9 mouse cellular contexts compared by ENCODE assay signal in the genomic region with DNA sequence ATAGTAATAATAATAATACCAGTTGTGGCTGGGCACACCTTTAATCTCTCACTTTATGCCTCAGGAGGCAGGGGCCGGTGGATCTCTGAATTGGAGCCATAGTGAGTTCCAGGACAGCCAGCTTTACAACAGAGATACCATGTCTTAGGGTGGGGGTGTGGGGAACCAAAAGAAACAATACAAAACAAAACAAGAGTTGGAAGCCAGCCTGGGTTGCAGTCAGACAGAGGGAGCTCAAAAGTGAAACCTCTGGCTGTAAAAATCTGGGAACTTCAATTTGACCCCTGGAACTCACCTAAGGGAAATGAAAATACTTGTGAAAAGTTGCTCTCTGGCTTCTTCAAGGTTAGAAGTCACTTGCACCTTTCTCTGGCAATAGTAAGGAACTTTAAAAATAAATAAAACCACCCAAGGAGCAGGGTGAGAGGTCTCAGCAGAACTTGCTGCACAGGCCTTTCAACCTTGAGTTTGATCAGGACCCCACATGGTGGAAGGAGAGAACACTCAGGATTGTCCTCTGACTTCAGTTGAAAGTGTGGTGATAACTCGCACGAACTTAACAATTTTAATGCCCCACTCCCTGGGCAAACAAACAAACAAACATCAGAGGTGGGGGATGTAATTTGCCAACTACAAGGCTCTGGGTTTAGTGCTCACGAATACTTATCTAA. TPM values are rescaled to one million over a fixed set of nuclear protein-coding genes. Genes with fewer than 3 reads are reported as not detected.
DNase-seq lines count a peak whose midpoint lies in the region; ATAC-seq and TF ChIP-seq lines count a peak whose summit lies in the region.
"Had no signal": no experiment of that assay in that cellular context is flagged by ENCODE, and none has a peak within 500 bp of the region (broad histone marks: within the 10 kb centered on the region; RNA-seq: fewer than 3 reads in every experiment).

No protein-coding gene starts in this region.

- peak overlapping the region; percentile 98 for H3K4me3 ChIP-seq in C2C12 (ENCODE audit: insufficient read depth, poor library complexity, severe bottlenecking)
- H3K4me3 ChIP-seq in forebrain, embryonic 16.5 days (replicated peaks; ENCODE audit: low read length) = peak overlapping the region; percentile 99
- H3K4me3 ChIP-seq in liver, embryonic 11.5 days (ENCODE audit: low read depth, low read length) = peak overlapping the region; percentile 99

- peak overlapping the region; percentile 52 for H3ac ChIP-seq in C2C12 (ENCODE audit: control insufficient read depth, insufficient read length, low read depth)

- intact Hi-C loops in left cerebral cortex, postnatal 14 days (cut with DNase I) = no loop called here

- peak overlapping the region; percentile 78 for H3K4me2 ChIP-seq in forebrain, embryonic 16.5 days (ENCODE audit: low read length)
- H3K4me2 ChIP-seq in liver, embryonic 11.5 days = peak overlapping the region; percentile 64

- no peak for ATAC-seq in forebrain, embryonic 16.5 days
- ATAC-seq in liver, embryonic 11.5 days (replicated peaks; ENCODE audit: low FRiP score) = no peak

- H3K9me3 ChIP-seq in forebrain, embryonic 16.5 days (ENCODE audit: control insufficient read depth, low read length) = no peaks in the 10 kb centered on the region
- H3K9me3 ChIP-seq in liver, embryonic 11.5 days (ENCODE audit: control insufficient read depth, low read length) = no peaks in the 10 kb centered on the region

- H3K79me2 ChIP-seq in C2C12 (ENCODE audit: control insufficient read depth, insufficient read depth) = peaks cover 47% of the 10 kb centered on the region

- TF ChIP-seq CTCF in C2C12 (IDR thresholded peaks at IDR 0.05; ENCODE audit: control insufficient read depth, insufficient read depth, insufficient read length) = no peak

- peak overlapping the region; percentile 68 for H3K9ac ChIP-seq in forebrain, embryonic 16.5 days (replicated peaks; ENCODE audit: low read depth, low read length)
- H3K9ac ChIP-seq in liver, embryonic 11.5 days (ENCODE audit: low read depth, low read length) = peak overlapping the region; percentile 81

- H3K4me1 ChIP-seq in forebrain, embryonic 16.5 days (replicated peaks; ENCODE audit: control insufficient read depth, insufficient read depth, low read length) = peaks cover 23% of the 10 kb centered on the region
- H3K4me1 ChIP-seq in liver, embryonic 11.5 days (replicated peaks; ENCODE audit: control insufficient read depth, insufficient read depth, low read length) = peaks cover 26% of the 10 kb centered on the region

- H3K27me3 ChIP-seq in C2C12 (ENCODE audit: control insufficient read depth, insufficient read depth, insufficient read length) = no peaks in the 10 kb centered on the region
- H3K27me3 ChIP-seq in forebrain, embryonic 16.5 days (replicated peaks; ENCODE audit: control insufficient read depth, insufficient read depth, low read length) = no peaks in the 10 kb centered on the region
- H3K27me3 ChIP-seq in liver, embryonic 11.5 days (replicated peaks; ENCODE audit: control insufficient read depth, insufficient read depth, low read length) = no peaks in the 10 kb centered on the region

- H3K27ac ChIP-seq in forebrain, embryonic 16.5 days (ENCODE audit: low read length) = no peak overlapping the region
- peak overlapping the region; percentile 77 for H3K27ac ChIP-seq in liver, embryonic 11.5 days (ENCODE audit: low read depth, low read length)

- DNase-seq in cerebellum, adult 9-11 months = peak; percentile 43
- DNase-seq in cerebellum, postnatal 10 days = no peak
- DNase-seq in liver, embryonic 11.5 days (ENCODE audit: low spot score) = no peak
- no peak for DNase-seq in layer of hippocampus, postnatal 25 days (ENCODE audit: extremely low spot score in 1 of 2, low spot score in 1 of 2)
- no peak for DNase-seq in frontal cortex, postnatal 25 days (ENCODE audit: low spot score in 2 of 2)
- DNase-seq in left cerebral cortex, postnatal 14 days (ENCODE audit: low spot score in 2 of 2) = no peak

- H3K79me3 ChIP-seq in C2C12 (ENCODE audit: low read depth) = peaks cover 32% of the 10 kb centered on the region

- 28% methylated on average over 4 of the region's 4 CpGs for WGBS in forebrain, embryonic 16.5 days
- WGBS in liver, embryonic 11.5 days = 26% methylated on average over 4 of the region's 4 CpGs

- H3K36me3 ChIP-seq in C2C12 (ENCODE audit: control insufficient read depth, insufficient read depth) = peaks cover 7% of the 10 kb centered on the region
- no peaks in the 10 kb centered on the region for H3K36me3 ChIP-seq in forebrain, embryonic 16.5 days (ENCODE audit: control insufficient read depth, insufficient read depth)
- no peaks in the 10 kb centered on the region for H3K36me3 ChIP-seq in liver, embryonic 11.5 days (ENCODE audit: control insufficient read depth, insufficient read depth, low read length)

TF ChIP-seq in C2C12, 6 proteins besides CTCF, POLR2A, EP300 and RAD21:
- no peak for TF ChIP-seq MYOG (IDR thresholded peaks at IDR 0.05; ENCODE audit: control insufficient read depth, extremely low read depth, insufficient read length)
- TF ChIP-seq CEBPB (IDR thresholded peaks at IDR 0.05; ENCODE audit: low read depth) = no peak

RNA-seq across cellular contexts. Expression of gene Hnrnpf, which starts 5.3 kb away (rescaled TPM):
- polyA plus RNA-seq in C2C12 (2012; fragmentation: generic; extraction: Trizol) = 374 TPM
- 366 and 411 TPM in 2 replicates for polyA plus RNA-seq in forebrain, embryonic 16.5 days (2015; fragmentation: Nextera tagmentation; extraction: Ambion mirVana)
- 960 and 1,037 TPM in 2 replicates for polyA plus RNA-seq in liver, embryonic 11.5 days (2014; fragmentation: Nextera tagmentation; extraction: Ambion mirVana)
- total RNA-seq in layer of hippocampus, postnatal 25 days (2021) = 100 to 1,000 TPM; 112 to 124 TPM
- 100 to 1,000 TPM; 123 to 145 TPM for total RNA-seq in left cerebral cortex, postnatal 14 days (2021)

RNA-seq across cellular contexts. Expression of gene Fxyd4, which starts 32.1 kb away (rescaled TPM):
- polyA plus RNA-seq in C2C12 (2012; fragmentation: generic; extraction: Trizol) = 0.75 TPM
- 1.5 and 3.5 TPM in 2 replicates for polyA plus RNA-seq in forebrain, embryonic 16.5 days (2015; fragmentation: Nextera tagmentation; extraction: Ambion mirVana)
- polyA plus RNA-seq in liver, embryonic 11.5 days (2014; fragmentation: Nextera tagmentation; extraction: Ambion mirVana) = 1.2 and 2.1 TPM in 2 replicates
- not detected for total RNA-seq in layer of hippocampus, postnatal 25 days (2021)
- not detected for total RNA-seq in left cerebral cortex, postnatal 14 days (2021)
- polyA plus RNA-seq: large intestine, adult 2 months had no signal

RNA-seq across cellular contexts. Expression of gene Zfp239, which starts 43.5 kb away (rescaled TPM):
- polyA plus RNA-seq in C2C12 (2012; fragmentation: generic; extraction: Trizol) = 4.4 TPM
- polyA plus RNA-seq in forebrain, embryonic 16.5 days (2015; fragmentation: Nextera tagmentation; extraction: Ambion mirVana) = 18.0 and 18.5 TPM in 2 replicates
- 8.2 and 8.7 TPM in 2 replicates for polyA plus RNA-seq in liver, embryonic 11.5 days (2014; fragmentation: Nextera tagmentation; extraction: Ambion mirVana)
- total RNA-seq in layer of hippocampus, postnatal 25 days (2021) = 10 to 100 TPM; 37.1 to 38.7 TPM
- total RNA-seq in left cerebral cortex, postnatal 14 days (2021) = 10 to 100 TPM; 40.2 to 46.0 TPM
